Mouse (Mus musculus): ENCODE data around the gene Ociad2.

GRCm38 (mm10) chr5:73280567-73280850 lies 60.3 kb downstream of the Ociad2 start:
- TF ChIP-seq CTCF (IDR thresholded peaks at IDR 0.05; ENCODE audit: low read depth) (no peak), EP300 (IDR thresholded peaks at IDR 0.05; ENCODE audit: low read depth) (no peak)
